Mouse (Mus musculus) urinary bladder, postnatal 36 days (tissue): ENCODE data around the gene Emid1.
"Not testable (repeated sequence)": the region's sequence is repeated elsewhere in the genome, so short reads cannot be mapped to it uniquely, and the experiment has no call there.

Experiments
- DNase-seq, 2 experiments: peaks; one replicate each; pipeline ENCODE4 v3.0.0; 2022; ENCODE audit warnings: low spot score in 2 of 2, mixed read lengths in 1 of 2

The Emid1 gene

DNA sequence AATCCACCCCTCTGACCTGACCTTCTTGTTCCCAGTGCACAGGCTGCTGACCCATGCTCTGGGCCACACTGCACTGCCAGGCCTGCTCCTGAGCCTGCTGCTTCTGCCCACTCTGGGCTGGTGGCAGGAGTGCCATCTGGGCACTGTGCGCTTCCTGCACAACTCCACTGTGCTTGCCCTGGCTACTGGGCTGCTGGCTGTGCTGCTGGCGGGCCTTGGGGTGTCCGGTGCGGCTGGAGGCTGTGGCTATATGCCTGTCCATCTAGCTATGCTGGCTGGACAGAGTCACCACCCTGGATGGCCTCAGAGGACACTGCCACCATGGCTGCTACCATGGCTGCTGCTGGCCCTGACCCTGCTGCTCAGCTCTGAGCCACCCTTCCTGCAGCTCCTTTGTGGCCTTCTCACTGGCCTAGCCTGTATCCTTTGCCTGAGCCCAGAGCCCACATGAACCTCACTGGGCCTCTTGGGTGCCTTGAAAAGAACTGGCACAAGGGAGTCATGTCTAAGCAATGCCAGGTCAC lies 48.0 kb downstream of the Emid1 start:
- no peak for DNase-seq

DNA sequence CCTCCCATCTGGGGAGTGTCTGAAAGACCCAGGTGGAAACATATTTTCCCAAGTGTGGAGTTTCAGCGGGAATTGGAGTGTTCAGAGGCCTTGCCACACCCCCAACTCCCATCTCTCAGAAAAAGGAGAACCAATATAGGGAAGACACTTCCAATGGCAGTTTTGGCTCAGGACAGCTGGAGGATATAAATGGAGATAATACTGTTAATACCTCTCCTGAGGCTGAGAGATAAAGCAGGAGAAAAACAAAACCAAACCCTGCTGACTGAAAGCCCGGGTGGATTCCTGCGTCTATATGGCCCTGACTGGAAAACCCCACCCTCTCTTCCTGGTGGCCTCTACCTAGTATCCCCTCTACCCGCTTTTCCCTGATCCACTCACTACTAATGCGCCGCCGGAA lies 49.7 kb downstream of the Emid1 start:
- DNase-seq: no peak

DNA sequence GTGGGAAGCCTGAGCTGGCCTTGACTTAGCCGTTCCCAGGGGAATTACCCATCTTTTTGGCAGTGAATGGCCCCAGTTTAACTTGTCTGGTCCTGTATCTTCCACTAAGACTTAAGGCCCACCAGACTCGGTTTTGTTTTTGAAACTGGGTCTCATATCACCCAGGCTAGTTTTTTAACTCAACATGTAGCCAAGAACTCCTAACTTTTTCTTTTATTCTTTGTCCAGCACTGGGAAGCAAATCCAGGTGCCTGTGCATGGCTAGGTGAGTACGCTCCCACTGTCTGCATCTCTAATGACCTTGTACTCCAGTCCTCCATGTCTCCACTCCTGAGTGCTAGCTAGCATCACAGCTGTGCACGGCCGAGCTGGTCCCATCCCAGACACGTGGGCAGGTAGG lies 50.4 kb downstream of the Emid1 start:
- no peak for DNase-seq

DNA sequence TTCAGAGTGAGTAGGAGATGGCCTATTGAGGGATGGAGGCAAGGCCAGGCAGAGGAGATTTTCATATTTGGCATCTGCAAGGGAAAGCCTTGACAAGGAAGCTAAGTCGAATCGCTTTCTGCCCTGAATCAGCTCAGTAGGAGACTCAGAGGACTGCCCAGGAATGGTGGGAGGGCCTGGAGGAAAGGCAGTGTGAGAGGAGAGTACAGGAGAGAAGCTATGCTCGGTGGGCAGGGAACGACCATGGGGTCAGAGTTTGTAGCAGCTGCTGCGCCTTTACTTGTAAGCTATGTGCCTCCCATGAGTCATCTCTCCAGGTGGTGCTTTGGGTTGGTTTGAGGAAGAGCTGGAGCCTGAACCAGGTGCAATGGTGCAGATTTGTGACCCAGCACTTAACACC lies 51.3 kb downstream of the Emid1 start:
- no peak for DNase-seq

DNA sequence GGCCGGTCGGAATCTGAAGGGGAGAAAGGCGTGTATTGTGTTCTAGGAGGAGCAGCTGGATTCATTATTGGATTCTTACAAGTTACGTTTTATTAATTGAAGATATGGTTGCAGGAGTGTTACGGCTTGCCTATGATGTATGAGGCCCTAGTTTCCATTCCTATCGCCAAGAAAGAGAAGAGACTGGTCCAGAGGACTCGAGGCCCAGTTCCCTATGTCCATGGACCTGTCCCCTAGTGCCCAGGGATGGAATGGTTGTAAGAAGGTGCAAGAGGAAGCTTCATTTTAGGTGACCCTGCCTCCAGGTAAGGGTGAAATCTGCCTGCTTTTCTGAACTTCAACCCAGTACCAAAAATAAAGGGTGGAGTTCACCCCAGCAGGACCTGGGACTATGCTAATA lies 51.8 kb downstream of the Emid1 start:
- no peak for DNase-seq

DNA sequence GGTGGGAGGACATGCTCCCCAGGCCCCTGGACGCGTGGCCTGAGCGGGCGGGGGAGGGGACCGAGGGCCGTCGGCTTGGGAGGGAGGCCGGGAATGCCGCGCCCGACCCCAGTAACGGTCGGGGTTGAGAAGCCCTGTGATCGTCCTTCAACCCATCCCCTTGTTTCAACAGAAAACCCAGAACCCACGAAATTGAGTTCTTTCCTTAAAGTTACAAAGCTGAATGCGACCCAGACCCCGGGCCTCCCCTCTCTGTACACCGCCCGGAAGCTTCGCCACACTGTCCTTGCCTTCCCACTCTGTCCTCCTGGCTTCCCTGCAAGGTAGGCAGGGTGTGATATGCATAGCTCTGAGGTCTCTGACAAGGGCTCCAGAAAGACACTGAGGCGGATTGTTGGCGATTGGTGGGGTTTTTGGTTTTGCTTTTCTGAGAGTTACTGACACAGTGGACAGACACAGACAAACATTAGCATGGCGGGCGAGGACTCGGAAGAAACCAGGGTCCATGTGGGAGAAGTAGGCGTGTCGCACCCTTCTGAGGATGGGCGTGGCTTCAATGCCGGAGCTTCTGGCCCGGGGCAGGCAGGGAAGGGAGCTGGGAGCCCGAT lies 52.4 kb downstream of the Emid1 start:
- DNase-seq: peak; percentile 84 to 86

DNA sequence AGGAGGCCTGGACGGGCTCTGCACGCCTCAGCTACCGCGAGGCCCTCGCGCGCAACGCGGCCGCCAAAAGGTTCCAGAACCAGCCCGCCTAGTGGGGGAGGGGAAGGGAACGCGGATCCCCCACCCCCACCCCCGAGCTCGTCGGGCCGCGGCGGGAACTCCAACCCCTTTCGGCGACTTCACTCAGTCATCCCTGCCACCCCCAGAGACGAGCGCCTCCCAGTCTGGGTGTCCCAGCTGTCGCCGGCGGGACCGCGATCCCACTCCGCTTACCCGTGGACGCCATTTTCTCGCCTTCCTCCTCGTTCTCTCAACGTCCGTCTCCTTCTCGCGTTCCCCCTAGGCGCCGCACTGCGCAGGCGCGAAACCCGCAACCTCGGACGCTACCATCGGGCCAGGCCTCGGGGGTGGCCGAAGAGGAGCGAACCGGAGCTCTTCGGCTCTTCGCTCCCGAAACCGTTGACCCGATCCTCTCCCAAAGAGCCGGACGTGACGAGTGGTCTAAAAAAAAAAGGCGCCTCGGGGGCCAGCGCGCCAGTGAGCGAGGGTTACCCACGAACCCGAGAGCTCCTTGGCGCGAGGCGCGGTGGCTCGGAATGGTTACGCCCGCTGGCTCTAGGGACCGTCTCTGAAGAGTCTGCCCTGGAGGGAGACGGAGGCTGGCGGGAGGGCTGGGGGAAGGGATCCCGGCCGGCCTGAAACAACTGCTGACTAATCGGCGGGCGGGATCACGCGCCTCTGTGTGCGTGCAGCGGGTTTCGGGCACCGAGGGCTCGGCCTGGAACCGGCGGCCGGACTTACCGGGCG lies 53.1 kb downstream of the Emid1 start, which contains the start of the genes Rhbdd3 and Ewsr1:
Gene Rhbdd3, plus strand, starts transcription at position 191 of the 807 bp plus-strand sequence.
Gene Ewsr1, minus strand, starts transcription at position 531 of the 807 bp plus-strand sequence.
- peak; percentile 97 to 98 for DNase-seq

DNA sequence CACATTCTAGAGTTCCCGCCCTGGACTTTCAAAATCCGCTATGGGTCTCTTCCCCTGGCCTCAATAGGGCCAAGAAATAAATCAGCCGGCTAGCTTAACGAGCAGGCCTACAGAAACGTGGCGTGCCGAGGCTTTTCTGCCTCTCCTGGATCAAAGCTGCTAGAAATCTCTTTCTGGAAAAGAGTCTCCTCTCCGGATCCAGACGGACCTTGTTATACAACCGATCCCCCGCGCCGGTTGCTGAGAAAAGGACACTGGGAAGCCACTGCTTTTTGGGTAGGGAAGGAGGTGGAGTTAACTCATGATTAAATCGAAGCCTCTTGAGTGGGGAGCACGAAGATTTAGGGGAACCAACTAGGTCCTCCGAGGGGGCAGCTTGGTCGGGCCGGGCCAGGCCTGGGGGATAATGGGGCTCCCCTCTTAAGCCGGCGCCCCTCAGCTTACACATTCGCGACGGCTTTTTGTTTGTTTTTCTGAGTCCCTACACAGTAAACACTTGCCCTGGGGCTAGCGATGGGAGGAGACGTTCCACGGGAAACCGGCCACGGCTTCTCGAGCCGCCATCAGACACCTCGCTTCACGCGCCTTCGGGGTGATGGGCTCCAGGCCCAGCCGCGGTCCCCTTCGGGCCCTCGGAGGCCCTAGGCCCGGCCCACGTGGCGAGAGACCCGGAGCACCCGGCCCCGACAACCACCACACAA lies 53.9 kb downstream of the Emid1 start:
- no peak for DNase-seq

DNA sequence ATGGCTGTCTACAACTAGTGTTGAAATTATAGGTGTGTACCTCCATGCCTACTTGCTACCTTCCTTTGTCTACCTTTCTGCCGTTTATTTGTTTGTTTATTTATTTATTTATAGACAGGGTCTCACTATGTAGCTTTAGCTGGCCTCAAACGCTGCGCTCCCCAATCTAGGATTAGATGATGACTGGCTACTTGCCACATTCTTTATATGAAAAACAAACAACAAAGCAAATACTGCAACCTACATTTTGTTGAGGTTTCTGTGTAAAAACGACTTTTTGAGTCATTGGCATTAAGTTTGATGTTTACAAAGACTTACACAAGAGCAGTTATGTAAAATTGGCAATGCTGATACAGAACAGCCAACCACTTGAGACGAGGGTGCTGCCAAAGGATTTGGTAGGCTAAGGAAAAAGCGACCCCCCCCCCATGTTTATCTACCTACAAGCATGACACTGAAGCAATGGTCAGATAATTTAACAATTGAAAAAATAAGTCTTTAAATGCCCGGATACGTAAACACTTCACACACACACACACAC lies 55.5 kb downstream of the Emid1 start:
- DNase-seq: no peak

DNA sequence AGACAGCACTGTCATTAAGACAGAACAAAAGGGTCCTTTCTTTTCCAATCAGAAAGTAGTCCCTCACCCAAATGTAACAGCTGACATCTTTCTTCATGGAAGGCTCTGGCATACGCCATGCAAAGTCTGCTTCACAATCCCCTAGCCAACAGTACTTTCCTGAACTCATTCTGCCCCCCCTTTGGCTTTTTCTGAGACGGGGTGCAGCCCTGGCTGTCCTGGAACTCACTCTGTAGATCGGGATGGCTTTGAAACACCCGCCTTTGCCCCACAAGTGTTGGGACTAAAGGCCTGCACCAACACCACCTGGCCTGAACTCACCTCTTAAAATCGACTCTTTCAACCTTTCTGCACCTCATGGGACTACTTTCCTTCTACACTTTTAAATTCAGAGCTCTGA lies 56.2 kb downstream of the Emid1 start:
- DNase-seq: no peak

DNA sequence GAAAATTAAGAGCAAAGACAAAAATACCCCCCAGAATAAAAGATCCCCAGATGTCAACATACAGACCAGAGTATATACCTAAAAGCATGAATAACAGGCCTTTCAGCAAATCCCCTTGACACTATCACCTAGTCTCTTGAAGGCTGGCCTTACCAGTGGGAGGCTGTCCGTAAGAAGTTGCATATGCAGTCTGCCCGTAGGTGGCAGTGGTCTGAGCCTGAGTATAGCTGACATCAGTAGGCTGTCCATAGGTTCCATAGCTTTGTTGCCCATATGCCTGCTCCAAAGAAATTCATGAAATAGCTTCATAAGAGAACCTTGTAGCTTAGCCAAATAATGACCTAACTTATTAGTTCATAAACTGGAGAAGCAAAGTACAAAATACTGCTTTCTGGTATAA lies 60.4 kb downstream of the Emid1 start:
- DNase-seq: no peak

DNA sequence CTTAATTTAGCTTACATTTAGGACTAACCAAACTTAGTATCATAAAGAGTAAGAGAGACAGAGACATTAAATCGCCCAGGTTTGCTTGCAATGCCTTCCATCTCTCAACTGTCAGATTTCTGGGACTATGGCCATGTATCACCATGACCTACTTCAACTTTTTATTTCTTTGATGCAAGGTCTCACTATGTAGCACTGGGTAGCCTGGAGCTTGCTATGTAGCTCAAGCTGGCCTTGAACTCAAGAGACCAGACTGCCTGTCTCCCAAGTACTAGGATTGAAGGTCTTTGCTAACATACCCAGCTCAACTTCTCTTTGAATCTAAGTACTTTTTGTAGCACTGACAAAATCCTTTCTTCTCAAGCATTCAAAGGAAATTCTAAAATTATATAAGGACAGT lies 62.9 kb downstream of the Emid1 start:
- DNase-seq: no peak

DNA sequence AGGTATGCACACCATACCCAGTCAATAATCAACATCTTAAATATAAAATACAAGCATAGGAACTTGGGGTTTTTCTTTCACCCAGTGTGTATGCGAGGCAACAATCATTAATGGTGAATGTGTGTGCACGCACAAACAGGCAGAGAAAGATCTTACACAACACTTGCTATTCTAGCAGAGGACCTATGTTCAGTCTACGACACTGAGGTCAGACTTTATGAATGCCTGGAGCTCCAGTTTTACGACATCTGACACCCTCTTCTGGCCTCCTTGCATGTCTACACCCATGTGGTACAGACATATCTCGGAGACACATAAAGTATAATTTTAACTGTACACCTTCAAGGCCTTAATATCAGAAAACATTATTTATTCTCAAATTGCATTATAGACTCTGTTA lies 75.2 kb downstream of the Emid1 start:
- not testable (repeated sequence) for DNase-seq

DNA sequence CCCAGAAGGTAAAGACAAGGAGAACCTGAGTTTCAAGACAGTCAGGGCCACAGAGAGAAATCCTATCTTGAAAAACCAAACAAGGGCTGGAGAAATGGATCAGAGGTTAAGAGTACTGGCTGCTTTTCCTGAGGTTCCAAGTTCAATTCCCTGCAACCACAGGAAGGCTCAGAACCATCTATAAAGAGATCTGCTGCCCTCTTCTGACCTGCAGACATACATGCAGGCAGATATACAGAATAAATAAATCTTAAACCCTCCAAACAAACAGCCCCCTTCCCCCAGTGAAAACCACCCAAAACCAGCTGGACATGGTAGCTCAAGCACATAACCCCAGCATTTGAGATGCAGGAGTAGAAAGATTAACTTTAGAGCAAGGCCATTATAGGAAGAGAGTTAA lies 76.3 kb downstream of the Emid1 start:
- DNase-seq: no peak

DNA sequence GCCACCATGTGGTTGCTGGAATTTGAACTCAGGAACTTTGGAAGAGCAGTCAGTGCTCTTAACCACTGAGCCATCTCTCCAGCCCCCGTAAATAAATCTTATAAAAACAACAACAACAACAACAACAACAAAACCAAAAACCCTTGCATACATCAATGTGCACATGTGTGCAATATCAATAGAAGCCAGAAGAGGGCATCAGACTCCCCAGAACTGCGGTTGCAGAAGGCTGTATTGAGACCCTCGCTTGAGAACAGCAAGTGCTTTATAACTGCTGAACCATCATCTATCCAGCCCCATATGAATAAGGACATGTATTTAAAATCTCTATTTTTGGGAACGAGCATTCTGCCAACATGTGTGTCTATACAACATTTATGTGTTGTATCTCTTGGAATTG lies 77.2 kb downstream of the Emid1 start:
- DNase-seq: no peak

DNA sequence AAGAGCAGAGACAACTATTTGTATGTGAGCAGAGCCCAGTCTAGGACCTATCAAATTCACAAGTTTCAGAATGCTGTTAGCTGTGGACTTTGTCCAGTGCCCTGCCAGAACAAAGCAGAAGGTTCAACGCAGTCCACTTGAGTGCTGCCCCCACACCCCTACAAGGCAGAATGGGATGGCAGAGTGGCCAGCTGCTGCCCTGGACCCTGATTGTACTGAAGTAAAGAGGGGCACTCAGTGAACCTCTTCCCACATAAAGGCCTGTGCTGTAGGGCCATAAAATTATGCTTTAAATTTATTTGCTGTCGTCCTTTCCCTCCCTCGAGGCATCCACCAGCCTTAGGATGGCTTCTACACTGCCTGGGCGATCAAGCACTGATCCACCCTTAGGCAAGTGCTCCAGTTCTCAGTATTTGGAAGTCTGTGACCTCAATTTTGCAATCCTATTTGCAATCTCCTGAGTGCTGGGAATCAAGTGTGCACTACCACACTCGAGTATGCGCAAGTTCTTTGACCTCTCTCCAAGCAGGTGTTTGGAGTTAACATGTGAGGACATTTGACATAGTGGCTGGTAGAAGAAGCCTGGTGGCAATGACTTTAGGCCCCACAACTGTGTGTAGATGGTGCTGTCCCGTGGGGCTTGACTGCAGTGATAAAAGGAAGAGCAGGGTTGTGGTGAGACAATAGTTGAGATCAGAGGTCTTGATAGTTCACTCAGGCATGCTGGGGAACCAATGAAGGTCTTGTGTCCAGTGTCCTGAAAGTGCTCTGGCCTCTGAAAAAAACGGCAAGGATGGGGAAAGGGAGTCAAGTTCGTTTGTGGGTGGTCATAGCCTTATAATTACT lies 83.7 kb downstream of the Emid1 start:
- no peak for DNase-seq

DNA sequence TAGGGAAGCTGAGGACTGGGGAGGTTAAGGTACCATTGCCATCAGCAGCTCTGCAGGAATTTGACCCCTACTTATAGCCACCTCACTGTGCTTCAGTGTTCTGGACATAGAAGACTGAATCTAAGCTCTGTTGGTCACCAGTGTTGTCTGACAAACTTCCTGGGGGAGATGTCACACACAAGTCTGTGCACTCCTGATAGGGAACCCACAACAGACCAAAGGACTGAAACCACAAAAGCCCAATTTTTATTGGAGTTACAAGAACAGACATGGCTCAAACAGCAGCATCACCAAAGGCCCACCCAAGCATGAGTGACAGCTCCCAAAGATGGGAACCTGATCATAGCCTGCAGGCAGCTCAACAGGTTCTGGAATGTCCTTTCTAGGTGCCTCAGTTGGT lies 85.0 kb downstream of the Emid1 start:
- no peak for DNase-seq

DNA sequence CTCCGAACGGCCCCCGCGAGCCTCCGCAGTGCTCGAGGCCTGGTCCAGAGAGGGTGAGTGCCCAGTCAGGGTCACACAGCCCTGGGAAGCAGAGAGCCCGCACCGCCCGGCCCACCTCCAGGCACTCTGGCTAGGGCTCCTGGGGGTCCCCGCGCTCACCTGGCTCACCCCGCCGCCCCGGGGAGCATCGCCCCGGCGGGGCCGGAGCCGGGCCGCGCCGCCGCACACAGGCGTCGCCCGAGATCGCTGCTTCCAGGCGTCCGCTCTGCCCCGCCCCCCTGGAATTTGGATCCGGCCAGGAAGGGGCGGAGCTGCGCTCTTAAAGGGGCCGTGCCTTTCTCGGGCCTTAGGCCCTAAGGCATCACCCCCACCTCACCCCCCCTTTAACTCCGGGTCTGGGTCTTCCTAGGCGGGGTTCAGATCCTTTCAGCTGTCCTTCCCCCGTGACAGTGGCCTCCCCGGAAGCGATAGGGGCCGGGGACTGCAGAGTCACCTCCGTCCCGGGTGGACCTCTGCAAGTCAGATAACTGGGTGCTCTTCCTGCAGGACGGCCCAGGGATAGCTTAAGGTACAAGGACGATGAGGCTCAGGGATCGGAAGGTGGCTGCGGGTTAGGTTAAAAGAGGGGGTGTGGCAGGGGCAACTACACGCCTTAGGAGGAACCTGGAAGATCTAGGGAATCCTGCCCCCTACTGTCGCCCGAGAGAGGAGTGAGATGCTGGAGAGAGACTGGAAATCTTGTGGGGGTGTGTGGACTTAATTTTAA lies 86.8 kb downstream of the Emid1 start, which contains the start of gene Gas2l1:
Gene Gas2l1, minus strand, starts transcription at position 272 of the 766 bp plus-strand sequence.
- peak; percentile 90 to 92 for DNase-seq

DNA sequence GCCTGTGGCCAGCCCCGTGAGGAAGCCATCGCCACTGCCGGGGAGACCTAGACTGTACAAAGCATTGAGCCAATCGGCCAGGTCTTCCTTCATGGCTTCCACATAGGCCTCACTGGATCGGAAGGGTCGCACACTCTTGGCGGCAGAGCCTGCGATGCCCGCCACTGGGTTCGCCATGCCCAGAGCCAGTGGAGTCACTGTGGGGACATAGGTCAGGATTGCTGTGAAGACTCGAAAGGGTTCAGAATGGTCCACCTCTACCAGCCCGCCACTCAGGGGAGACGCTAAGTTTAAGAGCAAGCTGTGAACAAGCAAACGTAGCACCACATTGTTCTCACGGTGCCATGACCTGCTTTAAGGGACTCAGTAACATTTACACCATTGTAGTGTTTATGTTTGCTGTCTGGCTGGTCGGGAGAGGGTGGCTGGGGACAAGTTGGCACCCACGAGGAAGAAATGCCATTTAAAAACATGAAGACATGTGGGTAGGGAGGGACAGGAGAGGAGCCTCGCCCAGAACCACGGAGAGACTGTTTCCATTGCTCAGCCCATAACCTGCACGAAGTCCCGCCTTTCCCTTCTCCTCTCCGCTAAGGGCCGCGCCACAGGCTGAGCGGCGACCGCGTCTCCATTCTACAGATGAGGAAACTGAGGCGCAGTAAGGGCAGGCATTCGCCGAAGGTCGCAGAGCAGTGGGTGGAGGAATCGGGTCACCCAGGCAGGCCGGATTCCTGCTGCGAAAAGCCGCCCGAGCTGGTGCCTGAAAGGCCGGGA lies 87.6 kb downstream of the Emid1 start:
- DNase-seq: peak in 1 of 2 experiments; percentile 39
